Mouse (Mus musculus) gastrocnemius, adult 8-10 months (tissue): Measurements from ENCODE around the gene Cisd3. TPM values are rescaled to one million over a fixed set of nuclear protein-coding genes. Genes with fewer than 3 reads are reported as not detected.

Source experiments
- DNase-seq, 2 experiments: peaks; one replicate each; pipeline ENCODE4 v3.0.0; 2022; ENCODE audit warnings: low spot score in 2 of 2
- total RNA-seq, 4 experiments: library from RNA; stranded (reverse); gene quantifications; 2 replicates each; pipeline ENCODE4 v1.2.4; 2022

Gene Cisd3
- total RNA-seq, 4 experiments from 2014 or later, result 102 to 119 (median 105) TPM

GRCm38 (mm10) chr11:97662893-97663527 is 22.6 kb upstream of the Cisd3 start, which contains the start of gene Mllt6:
Gene Mllt6, plus strand, starts transcription at chr11:97663414.
- DNase-seq, result peak; percentile 67 to 70

- peak in 1 of 2 experiments; percentile 49 for DNase-seq
These were observed 21.9 kb upstream of the Cisd3 start for GRCm38 (mm10) chr11:97663528-97664338.

- DNase-seq, result no peak
These were observed 21.3 kb upstream of the Cisd3 start for GRCm38 (mm10) chr11:97664339-97664665.

GRCm38 (mm10) chr11:97664771-97665240 is 20.8 kb upstream of the Cisd3 start:
- DNase-seq, result no peak

GRCm38 (mm10) chr11:97665431-97665830 is 20.2 kb upstream of the Cisd3 start:
- no peak for DNase-seq

- DNase-seq, result no peak
These were observed 19.4 kb upstream of the Cisd3 start for GRCm38 (mm10) chr11:97666221-97666620.

- no peak for DNase-seq
These were observed 18.8 kb upstream of the Cisd3 start for GRCm38 (mm10) chr11:97666794-97667193.

- DNase-seq, result peak in 1 of 2 experiments; percentile 58
These were observed 17.5 kb upstream of the Cisd3 start for GRCm38 (mm10) chr11:97668160-97668559.

- DNase-seq, result no peak
These were observed 16.4 kb upstream of the Cisd3 start for GRCm38 (mm10) chr11:97669268-97669667.

- peak; percentile 66 to 75 for DNase-seq
These were observed 15.8 kb upstream of the Cisd3 start for GRCm38 (mm10) chr11:97669829-97670228.

- DNase-seq, result no peak
These were observed 15.1 kb upstream of the Cisd3 start for GRCm38 (mm10) chr11:97670234-97671176.

- no peak for DNase-seq
These were observed 14.5 kb upstream of the Cisd3 start for GRCm38 (mm10) chr11:97671177-97671527.

- no peak for DNase-seq
These were observed 12.5 kb upstream of the Cisd3 start for GRCm38 (mm10) chr11:97673148-97673547.

GRCm38 (mm10) chr11:97676050-97676754 is 9.4 kb upstream of the Cisd3 start:
- DNase-seq, result no peak

- no peak for DNase-seq
These were observed 8.2 kb upstream of the Cisd3 start for GRCm38 (mm10) chr11:97677381-97677780.

- DNase-seq, result no peak
These were observed 7.8 kb upstream of the Cisd3 start for GRCm38 (mm10) chr11:97677842-97678241.

GRCm38 (mm10) chr11:97678301-97678700 is 7.3 kb upstream of the Cisd3 start:
- no peak for DNase-seq

- no peak for DNase-seq
These were observed 5.2 kb upstream of the Cisd3 start for GRCm38 (mm10) chr11:97680430-97680829.

GRCm38 (mm10) chr11:97682504-97683055 is 3.0 kb upstream of the Cisd3 start:
- no peak for DNase-seq

- no peak for DNase-seq
These were observed 1.5 kb upstream of the Cisd3 start for GRCm38 (mm10) chr11:97684063-97684680.
